Mouse (Mus musculus): ENCODE results near the gene Pou5f2. TPM values are rescaled to one million over a fixed set of nuclear protein-coding genes. Genes with fewer than 3 reads are reported as not detected.

Gene Pou5f2
- total and polyA plus RNA-seq, 3 experiments, result 0.05 to 3.2 (median 0.71) TPM

DNA sequence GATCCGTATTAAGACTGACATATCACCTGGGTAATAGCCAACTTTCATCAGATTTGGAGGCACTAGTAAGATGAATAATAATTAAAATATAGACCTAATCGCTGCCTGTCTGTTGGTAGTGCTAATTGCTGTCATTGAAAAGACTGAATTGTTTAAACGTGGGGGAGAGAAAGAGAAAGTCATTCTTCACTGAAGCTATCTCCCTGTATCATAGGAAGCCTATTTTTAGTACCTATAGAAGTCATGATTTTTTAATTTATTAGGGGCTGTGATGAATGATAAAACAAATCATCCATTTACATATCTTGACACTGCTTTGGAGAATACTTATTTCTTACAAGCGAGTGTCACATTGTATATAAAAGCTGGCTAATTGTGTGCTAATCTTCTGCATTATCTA lies 20.1 kb upstream of the Pou5f2 start:
- DNase-seq (ENCODE audit: low spot score) (no peak), ATAC-seq (ENCODE audit: extremely low read depth, insufficient number of reproducible peaks, low FRiP score, poor library complexity, severe bottlenecking) (no peak)
- no peaks in the 10 kb centered on the region for H3K9me3 ChIP-seq (replicated peaks)
- peaks cover 25% of the 10 kb centered on the region for H3K36me3 ChIP-seq (replicated peaks)
- no peak overlapping the region for H3K4me3 ChIP-seq (ENCODE audit: low read depth, low read length)
- no peaks in the 10 kb centered on the region for H3K4me1 ChIP-seq (ENCODE audit: insufficient read depth, low read depth, low read length)
- no peaks in the 10 kb centered on the region for H3K27me3 ChIP-seq (ENCODE audit: insufficient read depth, low read length)
- TF ChIP-seq TAL1 (conservative IDR thresholded peaks at IDR 0.05; ENCODE audit: low read depth, low read length), result no peak

DNA sequence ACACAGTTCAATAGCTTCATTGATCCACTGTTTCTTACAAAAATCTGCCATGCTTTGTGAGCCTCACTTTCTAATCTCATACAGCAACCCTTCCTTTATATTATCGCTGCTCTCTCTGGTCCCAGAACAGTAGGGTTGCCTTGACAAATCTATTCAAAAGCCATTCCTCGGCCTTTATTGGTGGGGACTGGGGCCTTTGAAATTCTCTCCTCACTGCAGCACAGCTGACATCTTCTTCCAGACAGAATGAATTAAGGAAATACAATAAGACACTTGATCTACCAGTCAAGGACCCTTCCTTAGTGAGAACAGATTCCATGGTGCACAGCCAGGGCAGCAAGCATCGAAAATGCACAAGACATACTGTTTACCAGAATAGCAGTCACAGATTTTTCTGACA lies 19.4 kb upstream of the Pou5f2 start:
- no peaks in the 10 kb centered on the region for H3K4me1 ChIP-seq (ENCODE audit: insufficient read depth, low read depth, low read length)
- H3K9me3 ChIP-seq (replicated peaks), result no peaks in the 10 kb centered on the region
- H3K36me3 ChIP-seq (replicated peaks), result peaks cover 28% of the 10 kb centered on the region
- DNase-seq (ENCODE audit: low spot score), result no peak
- no peaks in the 10 kb centered on the region for H3K27me3 ChIP-seq (ENCODE audit: insufficient read depth, low read length)
- ATAC-seq (ENCODE audit: extremely low read depth, insufficient number of reproducible peaks, low FRiP score, poor library complexity, severe bottlenecking), result no peak
- H3K4me3 ChIP-seq (ENCODE audit: low read depth, low read length), result no peak overlapping the region
- TF ChIP-seq GATA1 (IDR thresholded peaks at IDR 0.05; ENCODE audit: borderline replicate concordance, low read length), result no peak
- no peak for TF ChIP-seq GATA2 (IDR thresholded peaks at IDR 0.05; ENCODE audit: borderline replicate concordance, low read depth, low read length)

DNA sequence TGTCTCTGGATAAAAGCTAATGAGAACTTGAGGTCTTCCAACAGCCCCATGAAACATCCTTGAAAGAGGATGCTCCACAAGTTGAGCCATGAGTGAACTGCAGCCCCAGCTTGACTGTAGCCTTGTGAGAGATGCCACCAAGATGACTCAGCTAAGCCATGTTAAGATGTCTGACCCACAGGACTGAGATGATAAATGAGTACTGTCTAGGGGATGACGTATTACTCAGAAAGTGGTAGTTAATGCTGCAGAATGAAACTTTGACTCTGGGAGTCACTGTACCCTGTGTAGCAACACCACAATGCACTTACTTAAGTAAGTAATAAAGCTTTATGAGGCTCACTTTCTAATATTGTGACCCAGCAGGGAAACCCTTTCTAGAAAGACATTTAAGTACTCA lies 14.5 kb upstream of the Pou5f2 start:
- no peak for DNase-seq (ENCODE audit: low spot score)
- Histone ChIP-seq H3K36me3 (replicated peaks) (peaks cover 21% of the 10 kb centered on the region), H3K4me3 (ENCODE audit: low read depth, low read length) (no peak overlapping the region), H3K4me1 (ENCODE audit: insufficient read depth, low read depth, low read length) (no peaks in the 10 kb centered on the region), H3K27me3 (ENCODE audit: insufficient read depth, low read length) (no peaks in the 10 kb centered on the region), H3K9me3 (replicated peaks) (no peaks in the 10 kb centered on the region)
- no peak for ATAC-seq (ENCODE audit: extremely low read depth, insufficient number of reproducible peaks, low FRiP score, poor library complexity, severe bottlenecking)
- TF ChIP-seq GATA1 (IDR thresholded peaks at IDR 0.05; ENCODE audit: borderline replicate concordance, low read length), result no peak
- no peak for TF ChIP-seq TAL1 (conservative IDR thresholded peaks at IDR 0.05; ENCODE audit: low read depth, low read length)
- TF ChIP-seq GATA2 (IDR thresholded peaks at IDR 0.05; ENCODE audit: borderline replicate concordance, low read depth, low read length), result no peak
- TF ChIP-seq CTCF (IDR thresholded peaks at IDR 0.05; ENCODE audit: low read depth, low read length), result no peak
- no peak for TF ChIP-seq POLR2AphosphoS5 (IDR thresholded peaks at IDR 0.05; ENCODE audit: insufficient replicate concordance, low read depth, low read length)

DNA sequence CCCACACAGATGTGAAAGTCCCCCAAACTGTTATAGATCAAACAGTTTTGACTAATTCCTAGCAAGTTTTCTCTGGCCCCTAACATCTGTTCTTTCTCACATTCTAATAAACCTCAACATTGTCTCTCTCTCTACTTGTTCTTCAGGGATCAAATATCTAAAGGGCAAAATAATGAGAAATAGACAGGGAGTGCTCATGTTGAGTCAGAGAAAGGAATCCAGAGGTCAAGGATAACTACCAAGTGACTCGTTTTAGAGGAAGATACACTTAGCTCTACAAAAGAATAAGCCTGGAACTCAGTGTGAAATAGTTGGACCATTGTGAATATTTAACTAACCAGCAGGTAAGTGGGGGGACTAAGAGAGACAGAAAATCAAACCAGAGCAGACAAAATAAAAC lies 8.1 kb downstream of the Pou5f2 start:
- TF ChIP-seq CTCF (IDR thresholded peaks at IDR 0.05; ENCODE audit: low read depth, low read length) (no peak), POLR2AphosphoS5 (IDR thresholded peaks at IDR 0.05; ENCODE audit: insufficient replicate concordance, low read depth, low read length) (no peak), GATA2 (IDR thresholded peaks at IDR 0.05; ENCODE audit: borderline replicate concordance, low read depth, low read length) (no peak), TAL1 (conservative IDR thresholded peaks at IDR 0.05; ENCODE audit: low read depth, low read length) (no peak), GATA1 (IDR thresholded peaks at IDR 0.05; ENCODE audit: borderline replicate concordance, low read length) (no peak)
- Histone ChIP-seq H3K9me3 (replicated peaks) (no peaks in the 10 kb centered on the region), H3K4me3 (ENCODE audit: low read depth, low read length) (no peak overlapping the region), H3K27me3 (ENCODE audit: insufficient read depth, low read length) (no peaks in the 10 kb centered on the region), H3K4me1 (ENCODE audit: insufficient read depth, low read depth, low read length) (no peaks in the 10 kb centered on the region), H3K36me3 (replicated peaks) (peaks cover under 1% of the 10 kb centered on the region)
- DNase-seq (ENCODE audit: low spot score) (no peak), ATAC-seq (ENCODE audit: extremely low read depth, insufficient number of reproducible peaks, low FRiP score, poor library complexity, severe bottlenecking) (no peak)

DNA sequence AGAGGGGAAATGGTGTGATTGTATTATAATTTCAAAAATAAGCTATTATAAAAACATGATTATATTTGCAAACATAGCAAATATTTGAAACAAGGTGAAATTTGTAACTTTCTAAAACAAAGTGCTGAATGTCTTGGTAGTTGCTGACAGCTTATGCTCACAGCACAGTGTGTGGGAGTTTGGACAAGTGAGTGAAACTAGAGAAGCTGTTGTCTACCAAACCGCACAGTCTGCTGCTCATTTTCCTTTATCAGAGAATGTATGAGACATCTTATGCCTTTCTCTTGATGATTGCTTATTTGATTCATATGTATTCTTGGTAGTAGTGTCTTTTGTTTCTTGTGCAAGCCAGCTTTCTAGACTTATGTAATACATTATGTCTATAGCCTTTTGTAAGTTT lies 12.5 kb downstream of the Pou5f2 start:
- Histone ChIP-seq H3K9me3 (replicated peaks) (no peaks in the 10 kb centered on the region), H3K4me1 (ENCODE audit: insufficient read depth, low read depth, low read length) (no peaks in the 10 kb centered on the region), H3K27me3 (ENCODE audit: insufficient read depth, low read length) (no peaks in the 10 kb centered on the region), H3K4me3 (ENCODE audit: low read depth, low read length) (no peak overlapping the region), H3K36me3 (replicated peaks) (peaks cover 2% of the 10 kb centered on the region)
- TF ChIP-seq GATA1 (IDR thresholded peaks at IDR 0.05; ENCODE audit: borderline replicate concordance, low read length) (no peak), GATA2 (IDR thresholded peaks at IDR 0.05; ENCODE audit: borderline replicate concordance, low read depth, low read length) (no peak)
- DNase-seq (ENCODE audit: low spot score), result no peak
- ATAC-seq (ENCODE audit: extremely low read depth, insufficient number of reproducible peaks, low FRiP score, poor library complexity, severe bottlenecking), result no peak

DNA sequence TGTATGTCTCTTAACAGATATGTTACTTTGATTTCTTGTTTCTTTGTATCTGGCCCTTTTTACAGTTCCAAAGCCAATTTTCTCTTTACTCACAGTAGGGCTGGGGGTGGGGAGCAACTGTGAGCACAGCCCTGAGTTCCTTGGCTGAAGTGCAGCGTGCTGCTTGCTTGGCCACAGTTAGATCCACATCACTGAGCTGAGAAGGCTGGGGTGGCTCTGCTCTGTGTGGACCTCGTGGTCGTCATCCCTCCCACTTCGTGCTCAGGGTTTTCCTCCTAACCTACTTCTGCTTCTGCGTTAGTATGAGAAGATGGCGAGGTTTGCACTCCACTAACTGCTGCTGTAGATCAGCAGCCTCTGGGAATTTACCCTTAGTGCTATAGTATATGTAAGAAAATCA lies 18.5 kb downstream of the Pou5f2 start:
- no peaks in the 10 kb centered on the region for H3K9me3 ChIP-seq (replicated peaks)
- H3K36me3 ChIP-seq (replicated peaks), result no peaks in the 10 kb centered on the region
- TF ChIP-seq GATA1 (IDR thresholded peaks at IDR 0.05; ENCODE audit: borderline replicate concordance, low read length) (no peak), POLR2AphosphoS5 (IDR thresholded peaks at IDR 0.05; ENCODE audit: insufficient replicate concordance, low read depth, low read length) (no peak), CTCF (IDR thresholded peaks at IDR 0.05; ENCODE audit: low read depth, low read length) (no peak), GATA2 (IDR thresholded peaks at IDR 0.05; ENCODE audit: borderline replicate concordance, low read depth, low read length) (no peak), TAL1 (conservative IDR thresholded peaks at IDR 0.05; ENCODE audit: low read depth, low read length) (no peak)
- H3K4me1 ChIP-seq (ENCODE audit: insufficient read depth, low read depth, low read length), result no peaks in the 10 kb centered on the region
- H3K4me3 ChIP-seq (ENCODE audit: low read depth, low read length), result no peak overlapping the region
- no peaks in the 10 kb centered on the region for H3K27me3 ChIP-seq (ENCODE audit: insufficient read depth, low read length)
- DNase-seq (ENCODE audit: low spot score) (no peak), ATAC-seq (ENCODE audit: extremely low read depth, insufficient number of reproducible peaks, low FRiP score, poor library complexity, severe bottlenecking) (no peak)

DNA sequence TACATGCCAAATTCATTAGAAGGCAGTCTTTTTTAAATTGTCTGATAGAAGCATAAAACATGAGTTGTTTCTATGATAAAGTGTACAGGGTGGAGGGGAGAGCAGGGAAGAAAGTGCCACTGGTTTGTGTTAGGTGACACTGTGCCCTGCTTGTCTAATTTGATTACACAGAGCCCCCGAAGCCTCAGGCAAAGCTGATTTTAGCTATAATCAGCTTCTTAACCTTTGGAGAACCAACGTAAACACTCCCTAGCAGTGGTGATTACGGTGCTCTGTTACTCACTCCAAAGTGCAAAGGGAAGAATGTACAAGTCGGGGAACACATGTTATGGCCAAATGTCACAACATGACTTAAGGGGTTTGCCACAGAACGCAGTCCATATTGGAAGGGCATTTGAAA lies 20.4 kb downstream of the Pou5f2 start:
- ATAC-seq (ENCODE audit: extremely low read depth, insufficient number of reproducible peaks, low FRiP score, poor library complexity, severe bottlenecking) (no peak), DNase-seq (ENCODE audit: low spot score) (no peak)
- Histone ChIP-seq H3K27me3 (ENCODE audit: insufficient read depth, low read length) (no peaks in the 10 kb centered on the region), H3K4me1 (ENCODE audit: insufficient read depth, low read depth, low read length) (no peaks in the 10 kb centered on the region), H3K4me3 (ENCODE audit: low read depth, low read length) (no peak overlapping the region), H3K36me3 (replicated peaks) (no peaks in the 10 kb centered on the region), H3K9me3 (replicated peaks) (no peaks in the 10 kb centered on the region)
- no peak for TF ChIP-seq GATA2 (IDR thresholded peaks at IDR 0.05; ENCODE audit: borderline replicate concordance, low read depth, low read length)
- no peak for TF ChIP-seq CTCF (IDR thresholded peaks at IDR 0.05; ENCODE audit: low read depth, low read length)
- no peak for TF ChIP-seq TAL1 (conservative IDR thresholded peaks at IDR 0.05; ENCODE audit: low read depth, low read length)
- TF ChIP-seq GATA1 (IDR thresholded peaks at IDR 0.05; ENCODE audit: borderline replicate concordance, low read length), result no peak
- no peak for TF ChIP-seq POLR2AphosphoS5 (IDR thresholded peaks at IDR 0.05; ENCODE audit: insufficient replicate concordance, low read depth, low read length)

Other genes starting within 250 kb of the Pou5f2 start
- gene Nr2f1, start 174.9 kb downstream of the Pou5f2 start, total RNA-seq (2014; fragmentation: Nextera tagmentation), result 0.83 TPM in 1 of 2 replicates, not detected in the other
- 0.05 TPM in 1 of 2 replicates, not detected in the other for gene Nr2f1, start 174.9 kb downstream of the Pou5f2 start, total RNA-seq (2017)
- 0.05 and 0.12 TPM in 2 replicates for gene Nr2f1, start 174.9 kb downstream of the Pou5f2 start, polyA plus RNA-seq (2012)